Comparison of ENCODE assay signal across 13 mouse cellular contexts in genomic region chr1:76373931-76374330, GRCm38 (mm10).
DNase-seq lines count a peak whose midpoint lies in the region; ATAC-seq and TF ChIP-seq lines count a peak whose summit lies in the region.
"Had no signal": no experiment of that assay in that cellular context is flagged by ENCODE, and none has a peak within 500 bp of the region (broad histone marks: within the 10 kb centered on the region; RNA-seq: fewer than 3 reads in every experiment).

No protein-coding gene starts in this region.

- no peaks in the 10 kb centered on the region for H3K4me1 ChIP-seq in heart, adult 2 months (ENCODE audit: control insufficient read depth, insufficient read depth, low read length)
- no peaks in the 10 kb centered on the region for H3K4me1 ChIP-seq in heart, embryonic 12.5 days (replicated peaks)
- H3K4me1 ChIP-seq: forebrain, embryonic 10.5 days; hindbrain, embryonic 10.5 days; liver, embryonic 15.5 days; stomach, embryonic 15.5 days had no signal

- H3K9ac ChIP-seq in heart, adult 2 months (ENCODE audit: low read depth, low read length) = no peak overlapping the region
- H3K9ac ChIP-seq in heart, embryonic 12.5 days = no peak overlapping the region
- H3K9ac ChIP-seq: liver, embryonic 15.5 days; stomach, embryonic 15.5 days had no signal

- peak; percentile 63 to 70 for DNase-seq in heart, adult 2 months
- peak; percentile 18 for DNase-seq in adrenal gland, postnatal 14 days
- DNase-seq in heart, adult 9 months (ENCODE audit: low spot score in 2 of 2) = peak; percentile 69 to 71
- peak; percentile 69 for DNase-seq in ovary, adult 18-20 months (ENCODE audit: low spot score)
- DNase-seq in spleen, postnatal 10 days (ENCODE audit: low spot score in 2 of 2) = no peak
- DNase-seq in frontal cortex, adult 2 months (ENCODE audit: extremely low spot score in 1 of 2, low spot score in 1 of 2) = no peak

- no peak overlapping the region for H3K27ac ChIP-seq in heart, adult 2 months
- no peak overlapping the region for H3K27ac ChIP-seq in heart, embryonic 12.5 days (ENCODE audit: poor library complexity, severe bottlenecking)
- H3K27ac ChIP-seq: forebrain, embryonic 10.5 days; hindbrain, embryonic 10.5 days; liver, embryonic 15.5 days; stomach, embryonic 15.5 days had no signal

- ATAC-seq in heart, embryonic 12.5 days (ENCODE audit: insufficient number of reproducible peaks, low FRiP score) = no peak
- no peak for ATAC-seq in monocyte, adult 5-6 weeks (replicated peaks; ENCODE audit: insufficient number of reproducible peaks, low FRiP score, low TSS enrichment, poor library complexity, severe bottlenecking)
- ATAC-seq: CD4-positive, CD25-positive, alpha-beta regulatory T cell, adult 4 months had no signal

- no peaks in the 10 kb centered on the region for H3K9me3 ChIP-seq in heart, embryonic 12.5 days (replicated peaks)
- H3K9me3 ChIP-seq: forebrain, embryonic 10.5 days; hindbrain, embryonic 10.5 days; liver, embryonic 15.5 days; stomach, embryonic 15.5 days had no signal

- 33% methylated on average over 2 of the region's 2 CpGs for WGBS in heart, adult 2 months
- 64% methylated on average over 2 of the region's 2 CpGs for WGBS in heart, embryonic 12.5 days

- no peaks in the 10 kb centered on the region for H3K27me3 ChIP-seq in heart, adult 2 months (ENCODE audit: control insufficient read depth, insufficient read depth, low read length)
- H3K27me3 ChIP-seq in heart, embryonic 12.5 days (replicated peaks) = no peaks in the 10 kb centered on the region
- H3K27me3 ChIP-seq: liver, embryonic 15.5 days; stomach, embryonic 15.5 days had no signal

- H3K79me2 ChIP-seq in heart, adult 2 months (replicated peaks; ENCODE audit: control insufficient read depth, insufficient read depth, low read length) = no peaks in the 10 kb centered on the region

- no peak overlapping the region for H3K4me2 ChIP-seq in heart, embryonic 12.5 days
- H3K4me2 ChIP-seq: liver, embryonic 15.5 days; stomach, embryonic 15.5 days had no signal

- no peaks in the 10 kb centered on the region for H3K36me3 ChIP-seq in heart, adult 2 months (ENCODE audit: control insufficient read depth, insufficient read depth, low read length)
- no peaks in the 10 kb centered on the region for H3K36me3 ChIP-seq in heart, embryonic 12.5 days
- H3K36me3 ChIP-seq: forebrain, embryonic 10.5 days; hindbrain, embryonic 10.5 days; liver, embryonic 15.5 days; stomach, embryonic 15.5 days had no signal

- H3K4me3 ChIP-seq in heart, adult 2 months = no peak overlapping the region
- no peak overlapping the region for H3K4me3 ChIP-seq in heart, embryonic 12.5 days
- H3K4me3 ChIP-seq: forebrain, embryonic 10.5 days; hindbrain, embryonic 10.5 days; liver, embryonic 15.5 days; stomach, embryonic 15.5 days had no signal

- intact Hi-C loops in heart, adult 2 months (cut with DNase I) = no loop called here

- TF ChIP-seq EP300 in heart, adult 2 months (IDR thresholded peaks at IDR 0.05; ENCODE audit: insufficient read depth, low read depth, low read length) = no peak

- no peak for TF ChIP-seq CTCF in heart, adult 2 months (IDR thresholded peaks at IDR 0.05)

- TF ChIP-seq POLR2A in heart, adult 2 months (IDR thresholded peaks at IDR 0.05; ENCODE audit: insufficient read depth, low read depth, low read length) = no peak

Comparison
In these comparisons a context has a peak if more than half of its experiments do, and no peak if none do; other contexts are left out.
1. DNase-seq: peak in heart, adult 2 months (2 of 2), adrenal gland, postnatal 14 days (single experiment), heart, adult 9 months (2 of 2) and ovary, adult 18-20 months (single experiment); none in spleen, postnatal 10 days (0 of 2) and frontal cortex, adult 2 months (0 of 2).